Mouse (Mus musculus): ENCODE measurements around the gene Tanc1. TPM values are rescaled to one million over a fixed set of nuclear protein-coding genes. Genes with fewer than 3 reads are reported as not detected.
A peak's percentile ranks its signal among the peaks of the same experiment; 100 is the strongest.

Tanc1 gene
- total RNA-seq, 2 experiments from 2014 or later: 42.5 to 42.8 TPM

GRCm38 (mm10) chr2:59653306-59654165 is 41.7 kb downstream of the Tanc1 start:
- no peak for DNase-seq

DNA sequence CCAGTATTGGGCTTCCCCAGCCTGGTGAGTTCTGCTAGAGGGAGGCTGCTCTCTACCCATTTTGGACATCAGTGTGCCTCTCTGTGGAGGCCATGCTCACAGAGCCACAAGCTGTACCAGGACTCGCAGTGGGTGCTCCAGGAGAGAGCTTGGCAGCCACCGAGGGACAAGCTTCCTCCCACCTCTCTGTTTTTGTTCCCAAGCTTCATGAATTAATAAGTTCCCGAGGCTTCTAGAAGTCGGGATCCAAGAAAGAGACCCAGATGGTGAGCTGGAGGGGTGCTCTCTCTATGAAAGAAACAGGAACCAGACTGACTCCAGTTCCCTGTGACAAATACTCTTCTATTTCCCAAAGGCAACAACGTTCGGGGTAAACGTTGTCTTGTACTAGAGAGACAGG is 43.6 kb downstream of the Tanc1 start:
- DNase-seq: no peak

DNA sequence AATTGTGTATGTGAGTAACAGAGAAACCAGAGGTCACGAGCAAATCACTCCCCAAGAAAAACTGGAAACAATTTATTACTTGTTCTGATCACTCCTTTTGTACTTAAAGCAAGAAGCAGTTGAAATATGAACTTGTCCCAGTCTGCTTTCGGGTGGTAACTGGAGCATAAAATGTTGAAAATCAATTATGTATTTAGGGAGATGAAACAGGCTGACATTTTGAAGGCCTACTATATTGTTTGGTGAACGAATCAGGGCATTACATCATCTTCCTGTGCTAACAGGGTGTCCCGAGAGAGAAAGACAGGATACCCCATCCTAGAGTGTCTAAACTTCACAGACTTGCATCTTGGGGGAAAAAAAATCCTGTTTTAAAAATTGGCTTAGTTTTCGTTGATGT is 44.8 kb downstream of the Tanc1 start:
- DNase-seq: no peak

DNA sequence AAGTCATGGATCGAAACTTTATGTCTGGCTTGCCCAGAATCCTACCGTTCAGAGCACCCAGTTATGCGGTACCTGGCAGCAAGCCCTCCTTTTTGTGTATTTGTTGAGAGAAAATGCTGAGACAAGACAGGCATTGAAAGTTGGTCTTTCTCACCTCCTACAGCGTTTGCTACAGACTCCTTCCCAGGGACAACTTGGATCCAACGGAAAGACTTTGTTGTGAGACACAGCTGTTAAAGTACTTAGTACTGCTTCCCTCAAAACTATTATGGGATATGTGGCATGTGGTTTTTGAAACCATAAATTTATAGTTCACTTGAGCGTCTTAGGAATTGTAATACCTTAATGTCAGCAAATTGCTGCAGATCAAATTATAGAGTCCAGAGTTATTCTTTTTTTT is 47.8 kb downstream of the Tanc1 start:
- no peak for DNase-seq

GRCm38 (mm10) chr2:59660891-59661805 is 49.3 kb downstream of the Tanc1 start:
- DNase-seq: no peak

GRCm38 (mm10) chr2:59664803-59665567 is 53.1 kb downstream of the Tanc1 start:
- no peak for DNase-seq

DNA sequence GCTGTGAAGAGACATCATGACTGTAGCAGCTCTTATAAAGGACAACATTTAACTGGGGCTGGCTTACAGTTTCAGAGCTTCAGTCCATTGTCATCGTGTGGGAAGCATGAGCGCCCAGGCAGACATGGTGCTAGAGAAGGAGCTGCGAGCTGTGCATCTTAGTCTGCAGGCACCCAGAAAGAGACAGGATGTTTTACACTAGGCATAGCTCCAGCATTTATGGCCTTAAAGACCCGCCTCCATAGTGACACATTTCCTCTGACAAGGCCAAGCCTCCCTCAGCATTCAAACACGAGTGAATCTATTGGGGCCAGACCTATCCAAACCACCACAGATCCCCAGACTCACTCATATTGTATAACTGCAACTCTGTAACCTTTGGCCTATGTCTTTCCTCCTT is 54.7 kb downstream of the Tanc1 start:
- no peak for DNase-seq

DNA sequence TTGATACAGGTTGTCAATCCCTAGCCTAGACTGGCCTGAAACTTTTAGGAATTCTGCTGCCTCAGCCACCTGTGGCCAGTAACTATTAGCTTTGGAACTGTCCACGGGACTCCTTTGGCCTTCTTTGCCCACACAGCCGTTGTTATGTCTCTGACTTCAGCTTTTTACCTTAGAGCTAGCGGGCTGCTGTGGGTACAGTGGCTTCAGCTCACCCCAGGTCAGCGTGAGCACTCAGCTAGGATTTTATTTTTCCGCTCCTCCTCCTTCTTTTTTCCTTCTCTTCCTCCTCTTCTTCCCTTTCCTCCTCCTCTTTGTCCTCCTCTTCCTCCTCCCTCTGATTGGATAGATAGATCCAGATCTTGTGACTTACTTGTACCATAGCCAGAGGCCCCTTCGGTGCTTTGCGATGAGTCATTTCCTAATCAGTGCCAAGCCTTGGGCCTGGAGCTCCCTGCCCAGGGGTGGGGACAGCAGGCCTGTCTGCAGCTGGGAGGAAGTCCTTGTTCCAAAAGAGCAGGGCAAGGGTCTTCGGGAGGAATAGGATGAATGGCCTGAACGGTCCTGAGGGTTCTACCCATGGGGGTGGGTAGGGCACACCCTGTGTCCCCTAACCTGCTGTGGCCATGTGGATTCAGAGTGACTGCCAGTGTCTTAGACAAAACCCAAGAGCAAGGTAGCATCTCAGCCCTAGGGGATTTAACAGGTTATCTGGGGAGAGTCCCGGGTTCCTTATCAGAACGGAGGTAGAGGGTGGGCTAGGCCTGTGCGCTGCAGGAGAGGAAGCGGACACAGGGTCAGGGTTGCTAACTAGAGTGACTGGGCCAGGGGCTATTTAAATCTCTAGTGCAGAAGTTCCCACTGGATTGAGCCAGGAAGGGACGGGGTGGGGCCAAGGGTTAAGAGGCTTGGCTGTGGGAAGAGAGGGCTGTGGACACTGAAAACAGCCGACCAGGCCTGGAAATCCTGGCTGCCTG is 58.5 kb downstream of the Tanc1 start:
- DNase-seq: peak; percentile 78

- DNase-seq: no peak
Observed at GRCm38 (mm10) chr2:59671671-59672070, 59.8 kb downstream of the Tanc1 start.

DNA sequence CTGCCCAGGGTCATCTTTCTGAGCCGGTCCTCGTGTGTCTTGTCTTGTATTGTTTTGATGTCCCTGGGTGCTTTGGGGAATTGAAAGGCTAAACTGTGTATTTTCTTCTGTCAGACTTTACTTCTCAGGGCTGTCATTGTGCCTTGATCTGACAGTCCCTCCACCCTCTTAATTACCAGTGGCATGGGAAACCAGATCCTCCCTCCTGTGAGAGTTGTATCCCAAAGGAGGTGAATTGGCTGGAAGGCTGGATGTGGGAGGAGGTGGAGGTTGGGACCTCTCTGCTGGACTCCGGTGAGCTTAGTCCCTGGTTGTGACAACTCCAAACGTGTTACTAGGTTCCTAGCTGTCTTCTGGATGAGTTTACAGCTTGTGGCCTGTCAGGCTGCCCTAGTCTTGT is 60.2 kb downstream of the Tanc1 start:
- no peak for DNase-seq

DNA sequence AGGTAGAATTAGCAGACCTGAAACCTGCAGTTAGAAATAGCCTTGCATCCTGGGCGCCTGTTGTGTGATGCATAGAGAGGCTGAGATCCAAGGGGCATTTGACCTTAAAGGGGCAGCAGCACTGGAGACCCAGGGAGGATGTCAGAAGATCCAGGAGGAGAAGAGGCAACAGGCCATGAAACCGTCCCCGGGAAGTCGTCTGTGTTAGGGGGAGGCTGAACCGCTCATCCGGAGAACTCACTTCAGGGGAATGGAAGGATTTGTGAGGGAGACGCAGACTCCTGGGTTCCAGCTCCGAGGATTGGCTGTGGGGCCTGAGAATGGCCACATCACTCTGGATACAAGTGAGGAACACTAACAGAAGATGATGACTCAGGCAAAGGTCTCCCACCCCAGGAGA is 60.8 kb downstream of the Tanc1 start:
- no peak for DNase-seq

DNA sequence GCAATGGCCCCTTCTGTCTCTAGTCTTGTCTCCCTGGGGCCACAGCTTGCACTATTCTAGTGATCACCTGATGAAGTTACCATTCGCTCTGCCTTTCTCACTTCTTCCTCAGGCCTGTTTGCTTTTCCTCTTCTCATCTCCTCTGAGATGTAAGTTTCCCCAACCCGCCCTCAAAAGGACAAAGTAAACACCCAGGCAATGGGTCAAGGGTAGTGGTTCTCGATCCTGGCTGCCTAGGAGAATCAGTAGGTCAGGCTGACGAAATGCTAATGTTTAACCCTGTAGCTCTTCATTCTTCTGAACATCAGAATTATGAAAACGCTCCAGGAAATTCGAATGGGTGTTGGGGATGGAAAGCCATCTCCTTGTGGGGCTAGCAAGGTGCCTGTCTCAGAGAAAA is 61.5 kb downstream of the Tanc1 start:
- no peak for DNase-seq

DNA sequence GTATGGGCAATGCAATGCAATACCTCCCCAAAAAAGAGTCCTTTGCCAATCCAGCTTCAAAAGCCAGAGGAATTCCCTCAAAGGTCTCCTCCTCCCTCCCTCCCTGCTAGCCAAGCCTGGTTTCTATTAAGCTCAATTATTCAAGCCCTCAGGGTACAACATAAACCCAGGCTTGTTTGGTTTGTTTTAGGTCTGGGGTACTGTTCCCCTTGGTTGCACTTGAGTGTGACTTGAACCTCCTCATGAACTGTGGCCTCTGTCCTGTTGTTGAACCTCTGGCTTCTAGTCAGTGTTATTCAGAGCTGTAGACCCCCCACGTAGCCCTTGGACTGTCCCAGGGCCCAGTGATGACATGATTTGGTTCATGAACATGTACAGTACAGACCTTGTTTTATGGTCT is 62.0 kb downstream of the Tanc1 start:
- DNase-seq: no peak

- DNase-seq: no peak
Observed at GRCm38 (mm10) chr2:59675270-59675995, 63.6 kb downstream of the Tanc1 start.

DNA sequence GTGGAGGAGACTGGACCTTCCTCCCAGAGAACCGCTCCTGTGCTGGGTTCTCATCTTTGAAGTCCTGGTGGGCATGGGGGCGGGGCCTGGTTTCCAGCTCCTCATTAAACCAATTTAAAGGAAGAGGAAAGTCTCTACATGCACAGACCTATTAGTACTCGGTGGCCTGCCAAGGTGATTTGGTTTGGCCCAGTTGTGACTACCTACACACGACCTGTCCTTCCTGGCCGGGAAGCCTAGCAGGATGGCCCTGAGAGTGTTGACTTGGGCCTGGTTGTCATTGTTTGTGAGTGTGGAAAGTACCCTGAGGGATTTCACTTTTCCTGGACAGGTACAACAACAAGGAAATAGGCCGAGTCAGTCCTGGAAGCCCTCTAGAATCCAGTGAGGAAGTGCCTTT is 64.2 kb downstream of the Tanc1 start:
- no peak for DNase-seq

DNA sequence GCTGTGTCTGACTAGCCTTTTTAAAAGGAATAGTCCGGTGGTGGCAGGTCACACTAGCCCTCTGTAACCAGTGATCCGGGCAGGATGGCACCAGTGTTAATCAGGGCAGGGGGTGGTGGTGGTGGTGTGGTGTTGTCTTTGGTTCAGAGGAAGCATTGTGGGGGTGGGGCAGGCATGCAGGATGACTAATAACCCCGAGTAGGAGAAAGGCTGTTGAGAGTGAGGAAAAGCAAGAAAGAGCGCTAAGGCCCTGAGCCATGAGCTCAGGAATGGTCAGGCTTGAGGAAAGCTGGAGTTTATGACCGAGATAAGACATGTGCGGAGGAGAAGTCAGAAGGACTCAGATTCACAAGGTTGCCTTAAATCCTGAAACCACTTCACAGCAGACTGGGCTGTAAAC is 64.6 kb downstream of the Tanc1 start:
- DNase-seq: no peak

DNA sequence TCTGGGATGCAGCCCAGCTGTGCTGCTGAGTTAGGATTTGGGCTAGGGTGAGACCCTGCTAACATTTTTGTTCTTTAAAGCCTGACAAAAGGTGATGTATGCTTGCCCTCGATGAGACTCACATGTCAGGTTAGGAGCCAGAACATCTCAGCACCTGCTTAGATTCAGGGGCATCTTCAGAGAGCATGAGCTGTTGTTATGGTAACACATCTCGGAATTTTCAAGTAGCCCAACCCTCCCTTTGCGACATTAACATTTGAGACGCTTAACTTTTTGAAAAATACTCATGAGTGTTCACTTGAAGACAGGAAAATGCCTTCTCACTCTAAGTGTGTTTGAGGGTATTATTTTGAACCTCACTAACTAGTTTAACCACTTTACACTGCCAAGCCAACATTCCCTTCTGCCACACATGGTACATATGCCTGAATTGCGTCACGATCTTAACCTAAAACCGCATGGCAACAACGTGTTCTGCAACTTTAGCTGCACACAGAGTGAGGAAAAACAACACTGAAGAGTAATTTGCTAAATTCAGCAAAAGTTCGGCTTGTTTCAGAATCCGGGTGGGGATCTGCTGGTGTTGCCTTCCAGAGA is 67.7 kb downstream of the Tanc1 start:
- DNase-seq: no peak

DNA sequence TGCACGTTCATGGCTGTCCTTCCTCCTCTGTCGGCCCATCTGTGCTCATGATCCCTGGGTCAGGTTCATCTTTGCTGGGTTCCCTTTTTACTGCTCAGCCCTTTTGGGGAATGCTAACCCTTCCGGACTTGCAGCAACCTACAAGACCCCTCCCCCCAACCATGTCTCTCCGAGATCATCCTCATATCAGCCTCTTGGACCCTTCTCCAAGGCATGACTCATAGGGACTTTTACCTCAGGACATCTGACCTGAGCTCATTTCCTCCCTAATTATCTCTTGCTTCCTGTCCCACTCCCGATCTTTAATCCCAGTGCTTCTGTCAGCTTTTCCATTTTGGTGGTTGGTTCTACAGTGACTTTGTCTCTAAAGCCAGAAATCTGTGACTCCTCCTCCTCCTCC is 68.9 kb downstream of the Tanc1 start:
- DNase-seq: no peak

GRCm38 (mm10) chr2:59681181-59681580 is 69.3 kb downstream of the Tanc1 start:
- DNase-seq: no peak

GRCm38 (mm10) chr2:59684864-59685605 is 73.2 kb downstream of the Tanc1 start:
- DNase-seq: no peak

All from heart, postnatal 4 days (tissue).